Mouse (Mus musculus) bone marrow, adult 2 months (tissue): ENCODE data around the gene Pbrm1.

Experiments used
- CTCF ChIP-seq: fragments of 200-500 bp; IDR thresholded peaks from 2 replicates; pipeline ENCODE4 v1.5.1; 2011; ENCODE audit warnings: low read length, control low read depth; ENCODE audit not compliant: control insufficient read depth, insufficient read depth
- POLR2A ChIP-seq: fragments of 200-500 bp; IDR thresholded peaks from 2 replicates; pipeline ENCODE4 v1.6.1; 2011; ENCODE audit warnings: low read depth, mild to moderate bottlenecking, control low read depth, low read length, borderline replicate concordance; ENCODE audit not compliant: control insufficient read depth

DNA sequence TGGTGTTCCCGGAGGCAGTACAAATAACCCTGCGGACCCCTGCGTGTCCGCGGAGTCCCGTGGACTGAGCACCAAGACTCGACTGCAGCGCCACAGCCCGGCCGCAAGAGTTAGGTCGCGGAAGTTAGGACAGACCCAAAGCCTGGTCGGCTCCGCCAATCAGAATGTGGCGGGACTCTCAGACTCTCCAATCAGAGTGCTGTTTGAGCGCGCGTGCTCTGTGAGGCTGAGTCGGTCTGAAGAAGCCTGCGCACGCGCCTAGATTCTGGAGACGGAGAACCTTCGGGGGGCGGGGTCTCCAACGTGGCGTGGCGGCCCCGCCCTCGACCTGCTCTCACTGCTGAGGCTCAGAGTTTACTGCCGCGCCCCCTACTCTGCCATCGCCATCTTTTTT lies 109.9 kb downstream of the Pbrm1 start, which contains the start of gene Smim4:
- TF ChIP-seq CTCF, result peak; percentile 62
- peak; percentile 96; the same call in 1 of the 2 replicates for TF ChIP-seq POLR2A
